Mouse (Mus musculus): ENCODE data around the gene Ralgapa2. TPM values are rescaled to one million over a fixed set of nuclear protein-coding genes. Genes with fewer than 3 reads are reported as not detected.

Gene Ralgapa2
- polyA plus RNA-seq, 1 experiment from 2014 or later: 10.6 TPM

- Histone ChIP-seq H3K36me3 (ENCODE audit: control insufficient read depth, insufficient read depth, low read length) (0 out of 2 replicates have a peak, but pooled peaks cover 2% of the 10 kb centered on the region), H3K9ac (ENCODE audit: low read depth, low read length) (no peak overlapping the region), H3K4me2 (no peak overlapping the region), H3K4me1 (ENCODE audit: control insufficient read depth, insufficient read depth, low read length) (no peaks in the 10 kb centered on the region), H3K9me3 (replicated peaks; ENCODE audit: control insufficient read depth, low read length) (no peaks in the 10 kb centered on the region), H3K4me3 (ENCODE audit: low read depth, low read length) (no peak overlapping the region), H3K27ac (ENCODE audit: low read depth, low read length) (no peak overlapping the region), H3K27me3 (ENCODE audit: control insufficient read depth, insufficient read depth, low read length) (no peaks in the 10 kb centered on the region)
- ATAC-seq (replicated peaks; ENCODE audit: insufficient number of reproducible peaks, low FRiP score, low TSS enrichment): no peak
- WGBS (ENCODE audit: insufficient replicate concordance): 79% methylated on average over 3 of the region's 3 CpGs
These were observed 201.4 kb downstream of the Ralgapa2 start for GRCm38 (mm10) chr2:146310760-146311159.

GRCm38 (mm10) chr2:146310291-146310690 is 201.9 kb downstream of the Ralgapa2 start:
- no peak for ATAC-seq (replicated peaks; ENCODE audit: insufficient number of reproducible peaks, low FRiP score, low TSS enrichment)
- Histone ChIP-seq H3K4me1 (ENCODE audit: control insufficient read depth, insufficient read depth, low read length) (no peaks in the 10 kb centered on the region), H3K27me3 (ENCODE audit: control insufficient read depth, insufficient read depth, low read length) (no peaks in the 10 kb centered on the region), H3K4me3 (ENCODE audit: low read depth, low read length) (no peak overlapping the region), H3K9me3 (replicated peaks; ENCODE audit: control insufficient read depth, low read length) (no peaks in the 10 kb centered on the region), H3K9ac (ENCODE audit: low read depth, low read length) (no peak overlapping the region), H3K4me2 (no peak overlapping the region), H3K27ac (ENCODE audit: low read depth, low read length) (no peak overlapping the region), H3K36me3 (ENCODE audit: control insufficient read depth, insufficient read depth, low read length) (0 out of 2 replicates have a peak, but pooled peaks cover 2% of the 10 kb centered on the region)
- WGBS (ENCODE audit: insufficient replicate concordance): 67% methylated on average over 6 of the region's 6 CpGs

- H3K4me3 ChIP-seq (ENCODE audit: low read depth, low read length): no peak overlapping the region
- H3K4me2 ChIP-seq: no peak overlapping the region
- H3K9me3 ChIP-seq (replicated peaks; ENCODE audit: control insufficient read depth, low read length): no peaks in the 10 kb centered on the region
- no peaks in the 10 kb centered on the region for H3K27me3 ChIP-seq (ENCODE audit: control insufficient read depth, insufficient read depth, low read length)
- ATAC-seq (replicated peaks; ENCODE audit: insufficient number of reproducible peaks, low FRiP score, low TSS enrichment): no peak
- no peaks in the 10 kb centered on the region for H3K36me3 ChIP-seq (ENCODE audit: control insufficient read depth, insufficient read depth, low read length)
- no peaks in the 10 kb centered on the region for H3K4me1 ChIP-seq (ENCODE audit: control insufficient read depth, insufficient read depth, low read length)
- no peak overlapping the region for H3K9ac ChIP-seq (ENCODE audit: low read depth, low read length)
- no peak overlapping the region for H3K27ac ChIP-seq (ENCODE audit: low read depth, low read length)
- 87% methylated on average over 2 of the region's 2 CpGs for WGBS (ENCODE audit: insufficient replicate concordance)
These were observed 202.7 kb downstream of the Ralgapa2 start for GRCm38 (mm10) chr2:146309413-146309812.

- no peak for ATAC-seq (replicated peaks; ENCODE audit: insufficient number of reproducible peaks, low FRiP score, low TSS enrichment)
- no peaks in the 10 kb centered on the region for H3K9me3 ChIP-seq (replicated peaks; ENCODE audit: control insufficient read depth, low read length)
- no peaks in the 10 kb centered on the region for H3K36me3 ChIP-seq (ENCODE audit: control insufficient read depth, insufficient read depth, low read length)
- no peaks in the 10 kb centered on the region for H3K27me3 ChIP-seq (ENCODE audit: control insufficient read depth, insufficient read depth, low read length)
- WGBS (ENCODE audit: insufficient replicate concordance): 46% methylated on average over 3 of the region's 3 CpGs
- H3K4me1 ChIP-seq (ENCODE audit: control insufficient read depth, insufficient read depth, low read length): no peaks in the 10 kb centered on the region
- no peak overlapping the region for H3K27ac ChIP-seq (ENCODE audit: low read depth, low read length)
- no peak overlapping the region for H3K4me3 ChIP-seq (ENCODE audit: low read depth, low read length)
- H3K9ac ChIP-seq (ENCODE audit: low read depth, low read length): no peak overlapping the region
- no peak overlapping the region for H3K4me2 ChIP-seq
These were observed 205.1 kb downstream of the Ralgapa2 start for GRCm38 (mm10) chr2:146307060-146307459.

- Histone ChIP-seq H3K4me3 (ENCODE audit: low read depth, low read length) (no peak overlapping the region), H3K4me1 (ENCODE audit: control insufficient read depth, insufficient read depth, low read length) (no peaks in the 10 kb centered on the region), H3K9ac (ENCODE audit: low read depth, low read length) (no peak overlapping the region), H3K27ac (ENCODE audit: low read depth, low read length) (no peak overlapping the region), H3K4me2 (no peak overlapping the region), H3K36me3 (ENCODE audit: control insufficient read depth, insufficient read depth, low read length) (no peaks in the 10 kb centered on the region), H3K9me3 (replicated peaks; ENCODE audit: control insufficient read depth, low read length) (no peaks in the 10 kb centered on the region), H3K27me3 (ENCODE audit: control insufficient read depth, insufficient read depth, low read length) (no peaks in the 10 kb centered on the region)
- 52% methylated on average over 9 of the region's 9 CpGs for WGBS (ENCODE audit: insufficient replicate concordance)
- no peak for ATAC-seq (replicated peaks; ENCODE audit: insufficient number of reproducible peaks, low FRiP score, low TSS enrichment)
These were observed 209.9 kb downstream of the Ralgapa2 start for GRCm38 (mm10) chr2:146302094-146302699.

- Histone ChIP-seq H3K4me3 (ENCODE audit: low read depth, low read length) (no peak overlapping the region), H3K4me1 (ENCODE audit: control insufficient read depth, insufficient read depth, low read length) (no peaks in the 10 kb centered on the region), H3K4me2 (no peak overlapping the region), H3K9me3 (replicated peaks; ENCODE audit: control insufficient read depth, low read length) (no peaks in the 10 kb centered on the region), H3K27me3 (ENCODE audit: control insufficient read depth, insufficient read depth, low read length) (no peaks in the 10 kb centered on the region), H3K27ac (ENCODE audit: low read depth, low read length) (no peak overlapping the region), H3K36me3 (ENCODE audit: control insufficient read depth, insufficient read depth, low read length) (no peaks in the 10 kb centered on the region), H3K9ac (ENCODE audit: low read depth, low read length) (no peak overlapping the region)
- ATAC-seq (replicated peaks; ENCODE audit: insufficient number of reproducible peaks, low FRiP score, low TSS enrichment): no peak
- 80% methylated on average over 1 of the region's 1 CpGs for WGBS (ENCODE audit: insufficient replicate concordance)
These were observed 211.6 kb downstream of the Ralgapa2 start for GRCm38 (mm10) chr2:146300500-146301020.

- H3K27ac ChIP-seq (ENCODE audit: low read depth, low read length): no peak overlapping the region
- no peak overlapping the region for H3K4me2 ChIP-seq
- no peak overlapping the region for H3K9ac ChIP-seq (ENCODE audit: low read depth, low read length)
- H3K36me3 ChIP-seq (ENCODE audit: control insufficient read depth, insufficient read depth, low read length): no peaks in the 10 kb centered on the region
- no peaks in the 10 kb centered on the region for H3K27me3 ChIP-seq (ENCODE audit: control insufficient read depth, insufficient read depth, low read length)
- no peaks in the 10 kb centered on the region for H3K4me1 ChIP-seq (ENCODE audit: control insufficient read depth, insufficient read depth, low read length)
- no peak overlapping the region for H3K4me3 ChIP-seq (ENCODE audit: low read depth, low read length)
- 80% methylated on average over 3 of the region's 3 CpGs for WGBS (ENCODE audit: insufficient replicate concordance)
- H3K9me3 ChIP-seq (replicated peaks; ENCODE audit: control insufficient read depth, low read length): no peaks in the 10 kb centered on the region
- no peak for ATAC-seq (replicated peaks; ENCODE audit: insufficient number of reproducible peaks, low FRiP score, low TSS enrichment)
These were observed 212.2 kb downstream of the Ralgapa2 start for GRCm38 (mm10) chr2:146299841-146300460.

- H3K4me2 ChIP-seq: no peak overlapping the region
- H3K9me3 ChIP-seq (replicated peaks; ENCODE audit: control insufficient read depth, low read length): no peaks in the 10 kb centered on the region
- H3K36me3 ChIP-seq (ENCODE audit: control insufficient read depth, insufficient read depth, low read length): no peaks in the 10 kb centered on the region
- no peak overlapping the region for H3K4me3 ChIP-seq (ENCODE audit: low read depth, low read length)
- no peaks in the 10 kb centered on the region for H3K4me1 ChIP-seq (ENCODE audit: control insufficient read depth, insufficient read depth, low read length)
- whole genome bisulfite sequencing (ENCODE audit: insufficient replicate concordance): 78% methylated on average over 9 of the region's 9 CpGs
- H3K27me3 ChIP-seq (ENCODE audit: control insufficient read depth, insufficient read depth, low read length): no peaks in the 10 kb centered on the region
- ATAC-seq (replicated peaks; ENCODE audit: insufficient number of reproducible peaks, low FRiP score, low TSS enrichment): no peak
- H3K9ac ChIP-seq (ENCODE audit: low read depth, low read length): no peak overlapping the region
- H3K27ac ChIP-seq (ENCODE audit: low read depth, low read length): no peak overlapping the region
These were observed 218.6 kb downstream of the Ralgapa2 start for GRCm38 (mm10) chr2:146293538-146293937.

Measured in heart, embryonic 11.5 days (tissue).